Mouse (Mus musculus) liver, postnatal 0 days (tissue): ENCODE data around the gene Vinac1.

Source experiments
- CTCF ChIP-seq: sonication (generic); IDR thresholded peaks from 2 replicates; pipeline ENCODE4 v1.5.1; 2016; ENCODE audit warnings: antibody characterized with exemption, low read depth
- EP300 ChIP-seq: IDR thresholded peaks from 2 replicates; pipeline ENCODE4 v1.6.1; 2016; ENCODE audit warnings: antibody characterized with exemption, low read depth, mild to moderate bottlenecking

- TF ChIP-seq CTCF = no peak
- TF ChIP-seq EP300 = no peak
Observed at GRCm38 (mm10) chr2:129052451-129052983, 4.5 kb upstream of the Vinac1 start.
